Mouse (Mus musculus) heart, adult 2 months (tissue): ENCODE measurements around the gene Anxa11.

ENCODE experiments used
- CTCF ChIP-seq: fragments of 200-600 bp; IDR thresholded peaks from 2 replicates; pipeline ENCODE4 v1.8.1; 2022; ENCODE audit warnings: antibody characterized with exemption, mild to moderate bottlenecking, moderate library complexity
- EP300 ChIP-seq: fragments of 200-500 bp; IDR thresholded peaks from 2 replicates; pipeline ENCODE4 v1.6.1; 2011; ENCODE audit warnings: low read depth, low read length, control low read depth; ENCODE audit not compliant: insufficient read depth
- POLR2A ChIP-seq: fragments of 200-500 bp; IDR thresholded peaks from 2 replicates; pipeline ENCODE4 v1.6.1; 2011; ENCODE audit warnings: mild to moderate bottlenecking, low read depth, low read length, control low read depth; ENCODE audit not compliant: insufficient read depth

- no peak for TF ChIP-seq POLR2A
- TF ChIP-seq CTCF, result no peak
- TF ChIP-seq EP300, result no peak
Measured at GRCm38 (mm10) chr14:25868706-25869105, 26.8 kb downstream of the Anxa11 start.
